Mouse (Mus musculus) liver, embryonic 14.5 days (tissue): Measurements from ENCODE around the gene Dtx3. TPM values are rescaled to one million over a fixed set of nuclear protein-coding genes. Genes with fewer than 3 reads are reported as not detected.

Experiments used
- ATAC-seq: fragments of 200-750 bp; cut with Nextera tagmentation; 2 replicates; pipeline ENCODE4 v1.8.0; 2017; ENCODE audit warnings: moderate number of reproducible peaks, mild to moderate bottlenecking, moderate library complexity; ENCODE audit not compliant: insufficient read depth
- DNase-seq, 3 experiments: peaks; one replicate each; pipeline ENCODE4 v3.0.0-alpha.2; 2012 to 2013; ENCODE audit warnings: low read depth in 3 of 3, low spot score in 3 of 3
- H3K27ac ChIP-seq: fragments of 300-500 bp; sonication (generic); 2 replicates; pipeline ENCODE4 v1.5.1; 2014; ENCODE audit warnings: moderate library complexity, mild to moderate bottlenecking, control low read depth, inconsistent platforms
- H3K27me3 ChIP-seq: fragments of 300-500 bp; sonication (generic); 2 replicates; pipeline ENCODE4 v1.6.1; 2014; ENCODE audit warnings: mild to moderate bottlenecking, low read length, moderate library complexity; ENCODE audit not compliant: control insufficient read depth, insufficient read depth
- H3K36me3 ChIP-seq: fragments of 300-500 bp; sonication (generic); replicated peaks from 2 replicates; pipeline ENCODE4 v1.6.1; 2014; ENCODE audit warnings: low read depth; ENCODE audit not compliant: control insufficient read depth, insufficient read depth
- H3K4me1 ChIP-seq, 2 experiments: fragments of 200-500 bp in 1 of 2; fragments of 300-500 bp in 1 of 2; sonication (generic) in 1 of 2; replicated peaks; 2 replicates each; pipeline ENCODE4 v1.6.1; 2012 to 2014; ENCODE audit warnings: antibody characterized with exemption in 1 of 2, inconsistent platforms in 1 of 2, low read length in 1 of 2; ENCODE audit not compliant: control insufficient read depth in 2 of 2, insufficient read depth in 2 of 2
- H3K4me2 ChIP-seq: fragments of 300-500 bp; sonication (generic); 2 replicates; pipeline ENCODE4 v1.6.1; 2014; ENCODE audit warnings: low read depth, mild to moderate bottlenecking, control low read depth, moderate library complexity
- H3K4me3 ChIP-seq, 2 experiments: fragments of 200-500 bp in 1 of 2; fragments of 300-500 bp in 1 of 2; sonication (generic) in 1 of 2; 2 replicates each; pipeline ENCODE4 v1.5.1; 2012 to 2014; ENCODE audit warnings: low read depth in 2 of 2, low read length in 2 of 2, mild to moderate bottlenecking in 2 of 2, control low read depth in 1 of 2, inconsistent platforms in 1 of 2, moderate library complexity in 1 of 2; ENCODE audit not compliant: insufficient read depth in 1 of 2
- H3K9ac ChIP-seq: fragments of 300-500 bp; sonication (generic); replicated peaks from 2 replicates; pipeline ENCODE4 v1.6.1; 2014; ENCODE audit warnings: mild to moderate bottlenecking, control low read depth, moderate library complexity
- H3K9me3 ChIP-seq: fragments of 300-500 bp; sonication (generic); 2 replicates; pipeline ENCODE4 v1.6.1; 2016; ENCODE audit warnings: low read length, mixed read lengths; ENCODE audit not compliant: control insufficient read depth
- CTCF ChIP-seq: IDR thresholded peaks from 2 replicates; pipeline ENCODE4 v1.5.1; 2016; ENCODE audit warnings: antibody characterized with exemption, low read depth, control low read depth
- EP300 ChIP-seq: IDR thresholded peaks from 2 replicates; pipeline ENCODE4 v1.6.1; 2016; ENCODE audit warnings: antibody characterized with exemption, low read depth
- WGBS: fragments of 180-500 bp; shearing (Covaris S2); extraction: QIAGEN DNeasy Blood & Tissue Kit; methylation state at CpG from one replicate; pipeline ENCODE4 v1.1.7; 2014; ENCODE audit not compliant: insufficient replicate concordance; 5-methylcytosine and 5-hydroxymethylcytosine counted together
- polyA plus RNA-seq, 2 experiments: library from polyadenylated mRNA; depleted of rRNA in 1 of 2; stranded (reverse) in 1 of 2; unstranded in 1 of 2; fragments of >200 nt; fragmentation: Nextera tagmentation in 1 of 2; extraction: Ambion mirVana in 1 of 2; gene quantifications; 2 replicates each; pipeline versions ENCODE4 v1.2.1 to v1.2.3; 2012 to 2014

Gene Dtx3
- polyA plus RNA-seq, 2 experiments: 11.2 to 35.9 TPM

DNA sequence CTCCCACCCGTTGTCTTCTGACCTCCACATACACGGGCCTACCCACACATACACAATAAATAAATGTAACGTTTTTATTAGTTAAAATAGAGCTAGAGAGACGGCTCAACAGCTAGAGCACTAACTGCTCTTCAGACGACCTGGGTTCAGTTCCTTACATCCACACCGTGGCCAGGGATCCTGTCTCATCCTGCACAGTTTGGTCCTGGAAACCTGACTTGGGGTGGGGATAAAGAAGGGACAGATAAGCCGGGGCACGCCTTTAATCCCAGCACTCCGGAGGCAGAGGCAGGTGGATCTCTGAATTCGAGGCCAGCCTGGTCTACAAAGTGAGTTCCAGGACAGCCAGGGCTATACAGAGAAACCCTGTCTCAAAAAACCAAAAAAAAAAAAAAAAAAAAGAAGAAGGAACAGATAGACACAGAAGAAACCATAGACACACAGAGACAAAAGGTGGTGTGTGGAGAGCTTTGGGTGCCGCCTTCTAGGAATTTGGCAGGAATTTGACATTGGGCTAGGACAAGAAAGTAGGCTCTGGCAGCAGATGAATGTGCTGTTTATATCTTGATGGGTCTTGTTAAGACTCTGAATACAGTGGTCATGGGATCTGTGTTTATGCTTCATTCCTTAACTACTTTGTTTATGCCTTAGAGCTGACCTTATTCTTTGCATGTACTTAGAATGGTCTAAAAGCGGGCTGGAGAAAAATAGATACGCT lies 18.3 kb upstream of the Dtx3 start:
- Histone ChIP-seq H3K27ac (no peak overlapping the region), H3K4me3 (no peak overlapping the region), H3K27me3 (no peaks in the 10 kb centered on the region), H3K9me3 (no peaks in the 10 kb centered on the region), H3K4me1 (peaks cover 16 to 26% of the 10 kb centered on the region in 2 experiments), H3K4me2 (no peak overlapping the region), H3K36me3 (peaks cover 7% of the 10 kb centered on the region), H3K9ac (no peak overlapping the region)
- ATAC-seq (no peak), DNase-seq (no peak)
- 73% methylated on average over 13 of the region's 13 CpGs for WGBS
- TF ChIP-seq CTCF: no peak
- TF ChIP-seq EP300: no peak

GRCm38 (mm10) chr10:127213272-127213671 lies 17.7 kb upstream of the Dtx3 start:
- ATAC-seq: no peak
- Histone ChIP-seq H3K9ac (no peak overlapping the region), H3K4me3 (no peak overlapping the region), H3K9me3 (no peaks in the 10 kb centered on the region), H3K4me1 (peaks cover 16 to 28% of the 10 kb centered on the region in 2 experiments), H3K4me2 (no peak overlapping the region), H3K27ac (no peak overlapping the region), H3K27me3 (no peaks in the 10 kb centered on the region), H3K36me3 (peaks cover 13% of the 10 kb centered on the region)
- WGBS: 84% methylated on average over 8 of the region's 8 CpGs
- no peak for TF ChIP-seq EP300
- no peak for TF ChIP-seq CTCF
- no peak for DNase-seq

DNA sequence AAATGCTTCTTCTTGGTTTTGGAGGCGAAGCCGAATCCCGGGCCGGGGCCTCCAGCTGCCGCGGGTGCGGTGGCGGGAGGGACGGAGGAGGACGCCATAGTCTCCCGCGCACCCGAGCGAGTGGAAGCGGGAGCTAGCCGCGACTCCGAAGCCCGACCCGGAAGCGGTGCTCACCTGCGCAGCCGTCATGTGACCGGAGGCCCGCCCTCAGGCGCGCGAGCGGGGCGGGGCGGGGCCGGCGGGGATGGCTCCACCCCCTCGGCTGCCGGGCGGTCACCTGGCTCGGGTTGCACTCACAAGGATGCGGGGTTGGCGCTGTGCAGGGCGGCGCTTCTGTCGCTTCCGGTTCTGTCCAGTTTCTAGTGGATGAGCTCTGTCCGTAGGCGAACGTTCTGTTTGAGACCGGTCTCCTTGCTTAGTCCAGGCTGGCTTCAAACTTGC lies 15.9 kb upstream of the Dtx3 start, which contains the start of gene Pip4k2c:
Gene Pip4k2c (minus strand): TSS at position 172 of the 441 bp plus-strand sequence.
- Histone ChIP-seq H3K4me3 (peak within 1 kb of the TSS; percentile 89 to 97), H3K4me1 (peaks cover 24 to 30% of the 10 kb centered on the region in 2 experiments), H3K4me2 (peak within 1 kb of the TSS; percentile 88), H3K9ac (peak within 1 kb of the TSS; percentile 88), H3K27me3 (no peaks in the 10 kb centered on the region), H3K36me3 (peaks cover 31% of the 10 kb centered on the region), H3K9me3 (no peaks in the 10 kb centered on the region), H3K27ac (peak within 1 kb of the TSS; percentile 80)
- peak; percentile 80 to 83 (median 80) for DNase-seq
- peak; percentile 92 for ATAC-seq
- WGBS: under 1% methylated on average over 47 of the region's 47 CpGs
- TF ChIP-seq CTCF (no peak), EP300 (peak; percentile 27; the same call in 1 of the 2 replicates)

GRCm38 (mm10) chr10:127210961-127211405 lies 15.5 kb upstream of the Dtx3 start:
- Histone ChIP-seq H3K27ac (peak overlapping the region; percentile 80), H3K4me2 (peak overlapping the region; percentile 88), H3K36me3 (peaks cover 36% of the 10 kb centered on the region), H3K4me3 (peak overlapping the region; percentile 89 to 97), H3K9me3 (no peaks in the 10 kb centered on the region), H3K27me3 (no peaks in the 10 kb centered on the region), H3K9ac (peak overlapping the region; percentile 88), H3K4me1 (peaks cover 27 to 34% of the 10 kb centered on the region in 2 experiments)
- ATAC-seq: peak; percentile 71
- no peak for DNase-seq
- no peak for TF ChIP-seq CTCF
- TF ChIP-seq EP300: no peak
- 1% methylated on average over 23 of the region's 25 CpGs for whole genome bisulfite sequencing

- Histone ChIP-seq H3K27ac (peak overlapping the region; percentile 80), H3K4me1 (peaks cover 33 to 42% of the 10 kb centered on the region in 2 experiments), H3K4me3 (peak overlapping the region; percentile 89 to 97), H3K36me3 (peaks cover 43% of the 10 kb centered on the region), H3K4me2 (peak overlapping the region; percentile 88), H3K9ac (peak overlapping the region; percentile 88), H3K9me3 (no peaks in the 10 kb centered on the region), H3K27me3 (no peaks in the 10 kb centered on the region)
- DNase-seq (no peak), ATAC-seq (no peak)
- TF ChIP-seq CTCF (no peak), EP300 (no peak)
- WGBS: 42% methylated on average over 13 of the region's 13 CpGs
These were observed 14.5 kb upstream of the Dtx3 start for GRCm38 (mm10) chr10:127209928-127210570.
